Mouse (Mus musculus): Measurements from ENCODE around the gene Zbtb20. TPM values are rescaled to one million over a fixed set of nuclear protein-coding genes. Genes with fewer than 3 reads are reported as not detected.

The Zbtb20 gene
- total and polyA plus RNA-seq, 2 experiments from 2014 or later: 19.8 to 45.8 TPM

DNA sequence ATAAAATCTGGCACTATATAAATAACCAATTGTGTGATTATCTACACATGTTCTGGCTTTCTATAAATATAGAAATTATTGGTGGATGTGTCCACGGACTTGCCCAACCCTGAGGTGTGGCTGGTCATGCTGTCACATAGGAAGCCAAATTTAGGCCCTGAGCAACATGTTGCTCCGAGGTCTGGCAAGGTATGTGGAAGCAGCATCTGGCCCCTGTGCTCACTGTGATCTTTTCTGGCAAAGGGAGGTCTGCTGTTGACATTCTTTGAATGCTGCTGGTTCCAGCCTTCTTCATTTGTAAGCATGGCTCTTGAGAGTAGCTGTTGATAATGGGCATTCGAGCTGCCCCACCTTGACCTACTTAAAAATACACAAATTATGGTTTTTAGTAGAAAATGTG lies 35.0 kb downstream of the Zbtb20 start:
- ATAC-seq (ENCODE audit: insufficient read depth, low read depth) (peak; percentile 85), DNase-seq (ENCODE audit: low spot score) (peak; percentile 72)
- H3K9ac ChIP-seq (replicated peaks; ENCODE audit: low read depth, low read length): no peak overlapping the region
- peaks cover 20% of the 10 kb centered on the region for H3K4me1 ChIP-seq (ENCODE audit: control insufficient read depth, insufficient read depth)
- H3K4me2 ChIP-seq (ENCODE audit: low read depth, low read length): peak overlapping the region; percentile 24; the same call in 1 of the 2 replicates
- H3K9me3 ChIP-seq (replicated peaks; ENCODE audit: control insufficient read depth, low read length): no peaks in the 10 kb centered on the region
- H3K27me3 ChIP-seq (ENCODE audit: control insufficient read depth, insufficient read depth, low read length): no peaks in the 10 kb centered on the region
- H3K36me3 ChIP-seq (replicated peaks; ENCODE audit: control insufficient read depth, insufficient read depth, low read length): no peaks in the 10 kb centered on the region
- TF ChIP-seq EP300 (IDR thresholded peaks at IDR 0.05; ENCODE audit: low read depth) (no peak), CTCF (IDR thresholded peaks at IDR 0.05; ENCODE audit: low read depth) (no peak)
- WGBS: 20% methylated on average over 3 of the region's 3 CpGs
- H3K4me3 ChIP-seq (ENCODE audit: low read depth, low read length): no peak overlapping the region
- H3K27ac ChIP-seq (ENCODE audit: low read depth): peak overlapping the region; percentile 87

DNA sequence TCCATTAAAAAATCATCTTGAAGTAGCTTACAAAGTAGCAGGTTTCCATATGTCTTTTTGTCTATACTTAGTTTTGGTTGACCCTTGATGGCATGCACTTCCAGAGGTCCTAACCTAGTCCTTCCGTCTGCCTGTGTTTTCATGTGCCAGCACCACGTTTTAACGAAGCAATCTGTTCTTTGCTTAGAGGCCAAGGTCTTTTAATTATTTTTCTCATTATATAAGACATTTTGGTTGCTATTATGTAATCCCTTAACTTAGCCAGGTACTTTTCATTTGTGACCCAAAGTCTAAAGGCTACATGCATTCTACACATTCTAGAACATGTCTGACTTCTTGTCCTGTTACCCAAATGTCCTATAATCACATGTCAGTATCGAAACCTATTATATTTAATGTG lies 35.6 kb downstream of the Zbtb20 start:
- H3K4me3 ChIP-seq (ENCODE audit: low read depth, low read length): no peak overlapping the region
- H3K4me2 ChIP-seq (ENCODE audit: low read depth, low read length): no peak overlapping the region
- no peaks in the 10 kb centered on the region for H3K9me3 ChIP-seq (replicated peaks; ENCODE audit: control insufficient read depth, low read length)
- ATAC-seq (ENCODE audit: insufficient read depth, low read depth): no peak
- WGBS: 79% methylated on average over 4 of the region's 4 CpGs
- H3K36me3 ChIP-seq (replicated peaks; ENCODE audit: control insufficient read depth, insufficient read depth, low read length): no peaks in the 10 kb centered on the region
- no peaks in the 10 kb centered on the region for H3K27me3 ChIP-seq (ENCODE audit: control insufficient read depth, insufficient read depth, low read length)
- no peak for DNase-seq (ENCODE audit: low spot score)
- H3K27ac ChIP-seq (ENCODE audit: low read depth): peak overlapping the region; percentile 87
- H3K4me1 ChIP-seq (ENCODE audit: control insufficient read depth, insufficient read depth): peaks cover 20% of the 10 kb centered on the region
- no peak overlapping the region for H3K9ac ChIP-seq (replicated peaks; ENCODE audit: low read depth, low read length)
- no peak for TF ChIP-seq EP300 (IDR thresholded peaks at IDR 0.05; ENCODE audit: low read depth)
- TF ChIP-seq CTCF (IDR thresholded peaks at IDR 0.05; ENCODE audit: low read depth): no peak

GRCm38 (mm10) chr16:42911815-42912214 lies 36.1 kb downstream of the Zbtb20 start:
- no peak for ATAC-seq (ENCODE audit: insufficient read depth, low read depth)
- Histone ChIP-seq H3K4me3 (ENCODE audit: low read depth, low read length) (no peak overlapping the region), H3K27ac (ENCODE audit: low read depth) (peak overlapping the region; percentile 27; the same call in 1 of the 2 replicates), H3K9me3 (replicated peaks; ENCODE audit: control insufficient read depth, low read length) (no peaks in the 10 kb centered on the region), H3K9ac (replicated peaks; ENCODE audit: low read depth, low read length) (no peak overlapping the region), H3K27me3 (ENCODE audit: control insufficient read depth, insufficient read depth, low read length) (no peaks in the 10 kb centered on the region), H3K36me3 (replicated peaks; ENCODE audit: control insufficient read depth, insufficient read depth, low read length) (no peaks in the 10 kb centered on the region), H3K4me1 (ENCODE audit: control insufficient read depth, insufficient read depth) (peaks cover 20% of the 10 kb centered on the region), H3K4me2 (ENCODE audit: low read depth, low read length) (no peak overlapping the region)
- TF ChIP-seq EP300 (IDR thresholded peaks at IDR 0.05; ENCODE audit: low read depth) (no peak), CTCF (IDR thresholded peaks at IDR 0.05; ENCODE audit: low read depth) (no peak)
- 59% methylated on average over 5 of the region's 5 CpGs for WGBS
- no peak for DNase-seq (ENCODE audit: low spot score)

DNA sequence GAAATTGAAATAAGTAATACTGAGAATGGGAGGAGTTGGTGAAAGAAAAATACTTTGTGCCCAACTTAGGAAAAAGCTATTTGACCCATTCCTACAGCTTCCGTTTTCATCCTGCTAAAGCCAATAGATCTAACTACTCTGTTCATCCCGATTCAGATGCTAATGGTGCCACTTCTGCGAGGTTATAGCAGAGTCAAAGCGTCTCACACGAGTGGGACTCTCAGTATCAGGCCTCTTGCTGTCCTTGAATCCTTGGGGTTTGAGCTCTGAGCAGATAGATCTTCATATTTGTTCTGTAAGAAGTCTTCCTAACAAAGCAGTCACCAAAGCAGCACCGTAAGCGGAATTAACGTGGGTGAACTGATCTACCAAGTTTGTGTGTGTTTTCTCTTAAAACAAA lies 37.6 kb downstream of the Zbtb20 start:
- H3K4me1 ChIP-seq (ENCODE audit: control insufficient read depth, insufficient read depth): peaks cover 20% of the 10 kb centered on the region
- H3K9me3 ChIP-seq (replicated peaks; ENCODE audit: control insufficient read depth, low read length): no peaks in the 10 kb centered on the region
- no peaks in the 10 kb centered on the region for H3K27me3 ChIP-seq (ENCODE audit: control insufficient read depth, insufficient read depth, low read length)
- H3K9ac ChIP-seq (replicated peaks; ENCODE audit: low read depth, low read length): no peak overlapping the region
- no peak for ATAC-seq (ENCODE audit: insufficient read depth, low read depth)
- H3K27ac ChIP-seq (ENCODE audit: low read depth): no peak overlapping the region
- no peak for DNase-seq (ENCODE audit: low spot score)
- no peak overlapping the region for H3K4me2 ChIP-seq (ENCODE audit: low read depth, low read length)
- no peak for TF ChIP-seq EP300 (IDR thresholded peaks at IDR 0.05; ENCODE audit: low read depth)
- no peak for TF ChIP-seq CTCF (IDR thresholded peaks at IDR 0.05; ENCODE audit: low read depth)
- H3K36me3 ChIP-seq (replicated peaks; ENCODE audit: control insufficient read depth, insufficient read depth, low read length): no peaks in the 10 kb centered on the region
- WGBS: 79% methylated on average over 8 of the region's 8 CpGs
- no peak overlapping the region for H3K4me3 ChIP-seq (ENCODE audit: low read depth, low read length)

DNA sequence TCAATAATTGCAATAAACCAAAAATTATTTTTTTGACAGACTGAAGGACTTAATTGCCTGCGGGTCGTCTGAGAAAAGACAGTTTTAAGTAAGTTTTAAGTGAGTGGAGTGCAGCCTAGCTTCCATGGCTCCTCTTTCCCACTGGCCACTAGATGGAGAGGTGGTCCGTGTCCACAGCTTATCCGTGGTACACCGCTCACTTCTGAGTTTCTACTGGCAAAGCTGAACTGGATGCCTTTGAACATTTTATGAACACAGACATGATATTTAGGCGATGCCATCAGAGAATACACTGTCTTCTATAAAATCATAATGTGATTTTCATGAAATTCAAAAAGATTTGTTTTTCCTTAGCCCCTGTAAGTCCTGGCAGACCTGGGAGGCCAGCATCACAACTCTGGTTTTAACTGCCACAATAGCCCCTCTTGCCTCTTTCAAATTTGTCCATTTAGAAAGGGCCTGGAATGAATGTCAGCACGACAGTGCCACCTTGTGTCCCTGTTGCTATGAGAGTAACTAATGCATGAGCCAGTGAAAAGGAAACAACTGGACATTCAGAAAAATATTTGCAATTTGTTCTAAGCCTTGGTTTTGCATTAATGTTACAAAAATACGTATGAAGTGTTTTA lies 38.9 kb downstream of the Zbtb20 start:
- H3K27ac ChIP-seq (ENCODE audit: low read depth): no peak overlapping the region

More for the DNA sequence above, 38.9 kb downstream of the Zbtb20 start:
- peaks cover 15% of the 10 kb centered on the region for H3K4me1 ChIP-seq (ENCODE audit: control insufficient read depth, insufficient read depth)
- H3K27me3 ChIP-seq (ENCODE audit: control insufficient read depth, insufficient read depth, low read length): no peaks in the 10 kb centered on the region
- peak; percentile 58; the same call in 1 of the 2 replicates for ATAC-seq (ENCODE audit: insufficient read depth, low read depth)
- no peak for TF ChIP-seq EP300 (IDR thresholded peaks at IDR 0.05; ENCODE audit: low read depth)
- peak; percentile 71 for TF ChIP-seq CTCF (IDR thresholded peaks at IDR 0.05; ENCODE audit: low read depth)
- no peaks in the 10 kb centered on the region for H3K36me3 ChIP-seq (replicated peaks; ENCODE audit: control insufficient read depth, insufficient read depth, low read length)
- WGBS: 44% methylated on average over 8 of the region's 8 CpGs
- peak; percentile 59 for DNase-seq (ENCODE audit: low spot score)
- H3K9me3 ChIP-seq (replicated peaks; ENCODE audit: control insufficient read depth, low read length): no peaks in the 10 kb centered on the region
- H3K4me2 ChIP-seq (ENCODE audit: low read depth, low read length): no peak overlapping the region
- H3K9ac ChIP-seq (replicated peaks; ENCODE audit: low read depth, low read length): no peak overlapping the region
- no peak overlapping the region for H3K4me3 ChIP-seq (ENCODE audit: low read depth, low read length)

Measured in heart, postnatal 0 days (tissue).